Mouse (Mus musculus): Measurements from ENCODE around the gene Pde6d. TPM values are rescaled to one million over a fixed set of nuclear protein-coding genes. Genes with fewer than 3 reads are reported as not detected.
A peak's percentile ranks its signal among the peaks of the same experiment; 100 is the strongest.

Pde6d gene
- polyA plus RNA-seq, 1 experiment from 2014 or later, result 65.5 TPM

DNA sequence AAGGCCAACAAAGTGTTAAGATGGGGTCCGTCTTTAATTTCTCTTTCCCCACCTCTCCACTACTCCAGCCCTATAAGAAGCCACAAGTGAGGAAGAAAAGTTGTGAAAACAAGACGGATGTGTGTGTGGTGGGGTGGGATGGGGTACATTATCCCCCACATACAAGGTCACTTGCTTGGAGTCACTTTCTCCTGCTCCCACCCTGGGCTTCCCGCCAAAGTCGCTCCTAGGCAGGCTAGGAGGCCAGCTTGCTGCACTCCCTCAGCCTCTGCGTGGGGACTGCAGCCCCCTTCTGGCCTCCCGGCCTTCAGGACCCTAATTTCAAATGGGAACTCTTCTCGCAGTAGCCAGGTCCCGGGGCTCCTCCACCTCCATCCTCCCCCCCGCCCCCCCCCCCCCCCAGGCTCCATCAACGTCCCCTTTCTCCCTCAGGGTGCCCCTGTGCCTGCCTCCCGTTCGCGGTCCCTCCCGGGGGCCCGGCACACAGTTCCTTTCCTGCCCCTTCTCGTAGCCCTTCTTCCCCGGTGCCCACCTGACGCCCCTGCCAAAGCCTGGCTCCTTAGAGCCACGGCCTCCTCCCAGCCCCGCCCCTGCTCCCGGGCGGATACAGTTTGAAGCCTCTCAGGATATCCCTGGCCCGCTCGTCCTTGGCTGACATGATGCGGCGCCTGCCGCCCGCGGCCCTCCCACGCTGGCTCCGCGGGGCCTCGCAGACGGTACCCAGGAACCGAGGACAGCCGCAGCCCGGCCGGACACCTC is 558 bp downstream of the Pde6d start:
- H3K4me1 ChIP-seq (ENCODE audit: control insufficient read depth, insufficient read depth, low read length), result peaks cover 6% of the 10 kb centered on the region; the same call in 1 of the 2 replicates
- ATAC-seq (ENCODE audit: low FRiP score, low TSS enrichment), result peak; percentile 79
- peak overlapping the region; percentile 89 for H3K9ac ChIP-seq (ENCODE audit: low read depth, low read length)
- peak overlapping the region; percentile 93 for H3K4me3 ChIP-seq (ENCODE audit: low read length)
- H3K36me3 ChIP-seq (ENCODE audit: control insufficient read depth, insufficient read depth, low read length), result no peaks in the 10 kb centered on the region
- peak overlapping the region; percentile 77 for H3K4me2 ChIP-seq (replicated peaks; ENCODE audit: low read depth, low read length)
- no peaks in the 10 kb centered on the region for H3K27me3 ChIP-seq (ENCODE audit: control insufficient read depth, insufficient read depth, low read length)
- H3K27ac ChIP-seq (ENCODE audit: low read depth, low read length), result peak overlapping the region; percentile 55; the same call in 1 of the 2 replicates
- H3K9me3 ChIP-seq (ENCODE audit: control insufficient read depth, low read length), result no peaks in the 10 kb centered on the region
- under 1% methylated on average over 37 of the region's 38 CpGs for WGBS

DNA sequence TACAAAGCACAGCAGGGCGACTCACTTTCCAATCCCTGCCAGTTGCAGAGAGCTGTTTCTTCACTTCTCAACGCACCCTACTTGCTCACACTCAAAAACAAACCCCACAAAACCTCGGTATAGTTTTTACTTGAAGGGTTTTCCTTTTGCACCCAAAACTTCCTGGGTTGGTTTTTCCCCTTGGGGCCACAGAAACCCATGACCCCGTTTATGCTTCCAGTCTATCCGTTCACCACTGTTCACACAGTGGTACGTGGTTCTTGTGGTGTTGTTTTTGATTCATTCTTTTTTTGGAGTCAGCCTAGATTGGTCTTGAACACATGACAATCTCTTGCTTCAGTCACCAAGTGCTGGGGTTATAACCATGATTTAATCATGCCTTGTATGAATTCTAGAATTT is 2.0 kb downstream of the Pde6d start:
- H3K9ac ChIP-seq (ENCODE audit: low read depth, low read length), result no peak overlapping the region
- H3K36me3 ChIP-seq (ENCODE audit: control insufficient read depth, insufficient read depth, low read length), result no peaks in the 10 kb centered on the region
- no peak overlapping the region for H3K27ac ChIP-seq (ENCODE audit: low read depth, low read length)
- H3K9me3 ChIP-seq (ENCODE audit: control insufficient read depth, low read length), result no peaks in the 10 kb centered on the region
- no peak overlapping the region for H3K4me2 ChIP-seq (replicated peaks; ENCODE audit: low read depth, low read length)
- peaks cover 6% of the 10 kb centered on the region; the same call in 1 of the 2 replicates for H3K4me1 ChIP-seq (ENCODE audit: control insufficient read depth, insufficient read depth, low read length)
- H3K27me3 ChIP-seq (ENCODE audit: control insufficient read depth, insufficient read depth, low read length), result no peaks in the 10 kb centered on the region
- H3K4me3 ChIP-seq (ENCODE audit: low read length), result no peak overlapping the region
- no peak for ATAC-seq (ENCODE audit: low FRiP score, low TSS enrichment)
- WGBS, result 81% methylated on average over 6 of the region's 6 CpGs

DNA sequence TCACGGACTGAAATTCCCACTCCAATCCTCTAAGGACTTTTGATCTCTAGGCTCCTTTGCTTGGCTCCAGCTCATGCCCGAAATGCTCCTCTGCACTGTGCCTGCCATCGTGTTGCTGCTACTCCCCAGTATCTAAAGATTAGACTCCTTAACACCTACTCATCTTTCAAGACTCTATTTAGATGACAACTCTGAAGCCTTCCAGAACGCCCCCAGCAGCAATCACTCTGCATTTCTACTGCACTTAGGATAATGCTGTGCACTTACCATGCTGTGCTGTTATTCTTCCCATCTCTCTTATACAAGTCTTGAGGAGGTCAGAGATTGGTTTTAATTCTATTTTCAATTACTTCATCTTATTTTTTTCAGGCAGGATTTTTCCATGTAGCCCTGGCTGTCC is 10.5 kb downstream of the Pde6d start:
- no peak overlapping the region for H3K4me2 ChIP-seq (replicated peaks; ENCODE audit: low read depth, low read length)
- H3K4me1 ChIP-seq (ENCODE audit: control insufficient read depth, insufficient read depth, low read length), result no peaks in the 10 kb centered on the region
- H3K36me3 ChIP-seq (ENCODE audit: control insufficient read depth, insufficient read depth, low read length), result peaks cover 6% of the 10 kb centered on the region; the same call in 1 of the 2 replicates
- WGBS, result 87% methylated on average over 4 of the region's 4 CpGs
- H3K9ac ChIP-seq (ENCODE audit: low read depth, low read length), result no peak overlapping the region
- no peaks in the 10 kb centered on the region for H3K27me3 ChIP-seq (ENCODE audit: control insufficient read depth, insufficient read depth, low read length)
- H3K27ac ChIP-seq (ENCODE audit: low read depth, low read length), result no peak overlapping the region
- ATAC-seq (ENCODE audit: low FRiP score, low TSS enrichment), result no peak
- H3K9me3 ChIP-seq (ENCODE audit: control insufficient read depth, low read length), result no peaks in the 10 kb centered on the region
- H3K4me3 ChIP-seq (ENCODE audit: low read length), result no peak overlapping the region

DNA sequence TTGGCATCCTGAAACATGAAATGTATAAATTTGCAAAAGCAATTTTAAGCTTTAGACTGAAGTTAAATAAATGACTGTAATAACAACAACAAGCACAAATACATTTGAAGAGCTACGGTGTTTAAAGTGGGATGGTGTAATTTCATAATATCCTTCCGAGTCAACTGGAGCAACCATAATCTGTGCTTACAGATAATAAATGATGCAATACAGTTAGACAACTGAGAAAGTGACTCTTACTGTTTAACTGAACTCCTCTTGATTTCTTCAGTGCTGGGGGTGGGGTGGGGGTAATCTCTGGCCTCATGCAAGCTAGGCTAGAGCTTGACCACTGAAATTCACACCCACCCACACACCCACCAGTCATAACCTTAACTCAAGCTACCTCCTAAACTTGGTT is 11.0 kb downstream of the Pde6d start:
- Histone ChIP-seq H3K36me3 (ENCODE audit: control insufficient read depth, insufficient read depth, low read length) (peaks cover 8% of the 10 kb centered on the region; the same call in 1 of the 2 replicates), H3K4me1 (ENCODE audit: control insufficient read depth, insufficient read depth, low read length) (no peaks in the 10 kb centered on the region), H3K4me2 (replicated peaks; ENCODE audit: low read depth, low read length) (no peak overlapping the region), H3K4me3 (ENCODE audit: low read length) (no peak overlapping the region), H3K27me3 (ENCODE audit: control insufficient read depth, insufficient read depth, low read length) (no peaks in the 10 kb centered on the region), H3K27ac (ENCODE audit: low read depth, low read length) (no peak overlapping the region), H3K9me3 (ENCODE audit: control insufficient read depth, low read length) (no peaks in the 10 kb centered on the region), H3K9ac (ENCODE audit: low read depth, low read length) (no peak overlapping the region)
- 95% methylated on average over 2 of the region's 2 CpGs for WGBS
- ATAC-seq (ENCODE audit: low FRiP score, low TSS enrichment), result no peak

DNA sequence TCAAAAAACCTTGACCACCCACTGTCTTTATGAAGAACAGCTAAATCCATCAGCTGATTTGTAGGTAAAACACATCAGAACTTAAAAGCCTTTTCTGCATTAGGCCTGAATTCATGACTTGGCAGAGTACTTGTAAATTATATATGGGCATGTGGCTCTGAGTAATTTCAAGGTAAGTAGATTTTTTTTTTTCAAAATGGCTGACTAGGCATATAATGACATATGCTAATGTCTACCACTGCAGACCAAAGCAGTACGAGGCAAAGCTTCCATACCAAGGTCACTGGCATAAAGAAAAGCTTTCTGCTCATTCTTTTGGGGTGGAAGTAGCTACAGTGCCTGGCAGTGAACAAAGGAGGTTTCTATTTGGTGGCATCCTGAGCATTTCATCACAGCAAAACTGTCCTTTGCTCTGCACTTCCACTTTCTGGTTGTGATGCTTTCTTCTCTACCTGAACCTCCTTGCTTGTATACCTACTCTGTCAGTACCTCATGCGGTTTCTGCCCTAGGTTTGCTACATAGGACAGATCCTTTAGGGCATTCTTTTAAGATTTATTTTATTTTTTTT is 13.1 kb downstream of the Pde6d start:
- H3K9me3 ChIP-seq (ENCODE audit: control insufficient read depth, low read length), result no peaks in the 10 kb centered on the region
- WGBS, result 90% methylated on average over 2 of the region's 2 CpGs
- no peak overlapping the region for H3K4me2 ChIP-seq (replicated peaks; ENCODE audit: low read depth, low read length)
- no peak overlapping the region for H3K4me3 ChIP-seq (ENCODE audit: low read length)
- no peak overlapping the region for H3K9ac ChIP-seq (ENCODE audit: low read depth, low read length)
- H3K27ac ChIP-seq (ENCODE audit: low read depth, low read length), result no peak overlapping the region
- no peaks in the 10 kb centered on the region for H3K4me1 ChIP-seq (ENCODE audit: control insufficient read depth, insufficient read depth, low read length)
- H3K36me3 ChIP-seq (ENCODE audit: control insufficient read depth, insufficient read depth, low read length), result peaks cover 8% of the 10 kb centered on the region; the same call in 1 of the 2 replicates
- no peak for ATAC-seq (ENCODE audit: low FRiP score, low TSS enrichment)
- H3K27me3 ChIP-seq (ENCODE audit: control insufficient read depth, insufficient read depth, low read length), result no peaks in the 10 kb centered on the region

DNA sequence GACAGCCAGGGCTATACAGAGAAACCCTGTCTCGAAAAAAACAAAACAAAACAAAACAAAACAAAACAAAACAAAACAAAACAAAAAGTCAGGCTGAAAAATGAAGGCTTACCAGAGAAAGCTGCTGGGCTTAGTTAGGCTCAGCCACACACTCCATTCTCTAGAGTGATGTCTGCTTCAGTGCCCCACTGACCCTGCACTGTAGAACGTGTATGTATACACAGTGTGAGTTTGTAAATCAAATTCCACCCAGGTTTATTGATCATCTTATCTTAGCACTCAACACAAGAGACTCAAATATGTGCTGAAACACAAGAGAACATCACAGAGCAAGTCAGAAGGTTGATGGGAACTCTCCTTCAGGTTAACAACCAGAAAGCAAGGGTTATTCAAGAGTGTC is 14.0 kb downstream of the Pde6d start:
- Histone ChIP-seq H3K36me3 (ENCODE audit: control insufficient read depth, insufficient read depth, low read length) (peaks cover 11% of the 10 kb centered on the region; the same call in 1 of the 2 replicates), H3K4me3 (ENCODE audit: low read length) (no peak overlapping the region), H3K9me3 (ENCODE audit: control insufficient read depth, low read length) (no peaks in the 10 kb centered on the region), H3K9ac (ENCODE audit: low read depth, low read length) (no peak overlapping the region), H3K4me2 (replicated peaks; ENCODE audit: low read depth, low read length) (no peak overlapping the region), H3K4me1 (ENCODE audit: control insufficient read depth, insufficient read depth, low read length) (no peaks in the 10 kb centered on the region), H3K27ac (ENCODE audit: low read depth, low read length) (no peak overlapping the region), H3K27me3 (ENCODE audit: control insufficient read depth, insufficient read depth, low read length) (no peaks in the 10 kb centered on the region)
- ATAC-seq (ENCODE audit: low FRiP score, low TSS enrichment), result no peak
- 76% methylated on average over 2 of the region's 2 CpGs for WGBS

DNA sequence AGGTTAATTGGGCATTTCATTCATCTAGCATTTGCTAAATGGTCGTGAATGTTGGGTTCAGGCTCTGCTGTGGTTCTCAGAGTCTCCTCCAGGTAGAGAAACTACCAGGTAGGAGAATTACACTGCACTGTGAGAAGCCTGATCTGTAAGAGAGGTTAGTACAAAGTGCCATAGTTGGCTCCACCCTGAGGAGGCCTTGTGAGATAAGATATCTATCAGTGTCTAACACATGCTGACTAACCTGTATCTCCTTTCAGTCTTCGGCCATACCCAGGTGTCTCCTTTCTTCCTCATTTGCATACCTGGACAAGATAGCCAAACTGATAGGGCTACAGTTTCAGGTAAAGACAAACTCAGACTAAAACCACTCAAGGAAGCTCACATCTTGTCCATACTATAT is 19.8 kb downstream of the Pde6d start:
- no peak overlapping the region for H3K4me3 ChIP-seq (ENCODE audit: low read length)
- H3K4me1 ChIP-seq (ENCODE audit: control insufficient read depth, insufficient read depth, low read length), result no peaks in the 10 kb centered on the region
- H3K4me2 ChIP-seq (replicated peaks; ENCODE audit: low read depth, low read length), result no peak overlapping the region
- WGBS, result 78% methylated on average over 2 of the region's 2 CpGs
- peaks cover 15% of the 10 kb centered on the region; the same call in 1 of the 2 replicates for H3K36me3 ChIP-seq (ENCODE audit: control insufficient read depth, insufficient read depth, low read length)
- H3K9me3 ChIP-seq (ENCODE audit: control insufficient read depth, low read length), result no peaks in the 10 kb centered on the region
- no peak overlapping the region for H3K9ac ChIP-seq (ENCODE audit: low read depth, low read length)
- H3K27ac ChIP-seq (ENCODE audit: low read depth, low read length), result no peak overlapping the region
- H3K27me3 ChIP-seq (ENCODE audit: control insufficient read depth, insufficient read depth, low read length), result no peaks in the 10 kb centered on the region
- ATAC-seq (ENCODE audit: low FRiP score, low TSS enrichment), result no peak

DNA sequence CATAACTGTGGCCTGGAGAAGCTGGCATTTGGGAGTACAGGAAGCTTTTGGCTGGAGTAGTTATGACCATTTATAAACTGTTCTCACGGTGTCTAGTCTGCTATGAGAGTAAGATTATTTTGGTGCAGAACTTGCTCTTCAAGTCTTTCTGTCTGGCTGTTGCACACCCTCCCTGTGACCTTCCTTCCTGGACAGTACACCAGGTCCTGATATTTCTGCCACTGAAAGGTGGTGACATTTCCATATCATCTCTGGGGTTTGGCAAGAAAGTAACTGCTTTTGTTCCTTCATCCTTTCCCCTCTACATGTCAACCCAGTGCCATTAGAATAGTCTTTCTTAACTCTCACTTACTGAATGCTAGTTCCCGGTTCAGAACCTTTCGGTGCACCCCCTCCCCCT is 23.2 kb downstream of the Pde6d start:
- Histone ChIP-seq H3K9ac (ENCODE audit: low read depth, low read length) (no peak overlapping the region), H3K36me3 (ENCODE audit: control insufficient read depth, insufficient read depth, low read length) (peaks cover 13% of the 10 kb centered on the region; the same call in 1 of the 2 replicates), H3K27me3 (ENCODE audit: control insufficient read depth, insufficient read depth, low read length) (no peaks in the 10 kb centered on the region), H3K9me3 (ENCODE audit: control insufficient read depth, low read length) (no peaks in the 10 kb centered on the region), H3K4me2 (replicated peaks; ENCODE audit: low read depth, low read length) (no peak overlapping the region), H3K27ac (ENCODE audit: low read depth, low read length) (no peak overlapping the region), H3K4me3 (ENCODE audit: low read length) (no peak overlapping the region), H3K4me1 (ENCODE audit: control insufficient read depth, insufficient read depth, low read length) (no peaks in the 10 kb centered on the region)
- WGBS, result 91% methylated on average over 3 of the region's 3 CpGs
- ATAC-seq (ENCODE audit: low FRiP score, low TSS enrichment), result no peak

DNA sequence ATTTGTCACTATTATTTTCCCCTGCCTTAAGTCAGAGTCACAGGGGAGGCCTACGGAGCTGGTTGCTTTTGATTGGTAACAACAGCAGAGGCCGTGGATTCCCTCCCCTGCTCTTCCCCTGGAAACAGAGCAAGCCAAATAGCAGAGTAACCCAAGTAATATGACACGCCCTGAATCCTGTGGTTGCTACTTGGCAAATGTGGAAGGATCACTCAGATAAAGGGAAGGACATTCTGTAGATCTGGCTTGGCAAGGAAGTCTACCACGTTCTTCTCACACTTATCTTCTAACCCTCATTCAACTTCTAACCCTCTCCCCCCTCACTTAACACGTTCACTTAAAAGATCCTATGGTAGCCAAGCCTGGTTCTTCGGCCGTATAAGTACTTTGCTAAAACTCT is 24.6 kb downstream of the Pde6d start:
- WGBS, result 61% methylated on average over 7 of the region's 7 CpGs
- Histone ChIP-seq H3K4me2 (replicated peaks; ENCODE audit: low read depth, low read length) (no peak overlapping the region), H3K9me3 (ENCODE audit: control insufficient read depth, low read length) (no peaks in the 10 kb centered on the region), H3K27me3 (ENCODE audit: control insufficient read depth, insufficient read depth, low read length) (no peaks in the 10 kb centered on the region), H3K27ac (ENCODE audit: low read depth, low read length) (no peak overlapping the region), H3K4me1 (ENCODE audit: control insufficient read depth, insufficient read depth, low read length) (no peaks in the 10 kb centered on the region), H3K4me3 (ENCODE audit: low read length) (no peak overlapping the region), H3K9ac (ENCODE audit: low read depth, low read length) (no peak overlapping the region), H3K36me3 (ENCODE audit: control insufficient read depth, insufficient read depth, low read length) (peaks cover 11% of the 10 kb centered on the region; the same call in 1 of the 2 replicates)
- no peak for ATAC-seq (ENCODE audit: low FRiP score, low TSS enrichment)

Measured in kidney, embryonic 14.5 days (tissue).